Mouse (Mus musculus) heart, postnatal 0 days (tissue): ENCODE data around the gene Itgae. TPM values are rescaled to one million over a fixed set of nuclear protein-coding genes. Genes with fewer than 3 reads are reported as not detected.
A peak's percentile ranks its signal among the peaks of the same experiment; 100 is the strongest.

Experiments
- ATAC-seq: fragments of 200-750 bp; cut with Nextera tagmentation; 2 replicates; pipeline ENCODE4 v1.8.0; 2017; ENCODE audit warnings: low read depth, moderate number of reproducible peaks, moderate library complexity; ENCODE audit not compliant: insufficient read depth
- DNase-seq: peaks from one replicate; pipeline ENCODE4 v3.0.0-alpha.2; 2016; ENCODE audit warnings: low spot score
- H3K27ac ChIP-seq: fragments of 300-500 bp; sonication (generic); 2 replicates; pipeline ENCODE4 v1.5.1; 2014; ENCODE audit warnings: low read depth, mild to moderate bottlenecking
- H3K27me3 ChIP-seq: fragments of 300-500 bp; sonication (generic); 2 replicates; pipeline ENCODE4 v1.6.1; 2014; ENCODE audit warnings: low read length, mixed read lengths; ENCODE audit not compliant: control insufficient read depth, insufficient read depth
- H3K36me3 ChIP-seq: fragments of 300-500 bp; sonication (generic); replicated peaks from 2 replicates; pipeline ENCODE4 v1.6.1; 2014; ENCODE audit warnings: low read length, mixed read lengths; ENCODE audit not compliant: control insufficient read depth, insufficient read depth
- H3K4me1 ChIP-seq: fragments of 300-500 bp; sonication (generic); 2 replicates; pipeline ENCODE4 v1.6.1; 2014; ENCODE audit warnings: antibody characterized with exemption; ENCODE audit not compliant: control insufficient read depth, insufficient read depth
- H3K4me2 ChIP-seq: fragments of 300-500 bp; sonication (generic); 2 replicates; pipeline ENCODE4 v1.6.1; 2014; ENCODE audit warnings: low read depth, mild to moderate bottlenecking, low read length, moderate library complexity
- H3K4me3 ChIP-seq: fragments of 300-500 bp; sonication (generic); 2 replicates; pipeline ENCODE4 v1.5.1; 2014; ENCODE audit warnings: low read depth, low read length
- H3K9ac ChIP-seq: fragments of 300-500 bp; sonication (generic); replicated peaks from 2 replicates; pipeline ENCODE4 v1.6.1; 2014; ENCODE audit warnings: low read depth, low read length, mixed read lengths
- H3K9me3 ChIP-seq: fragments of 300-500 bp; sonication (generic); replicated peaks from 2 replicates; pipeline ENCODE4 v1.6.1; 2016; ENCODE audit warnings: low read length; ENCODE audit not compliant: control insufficient read depth
- CTCF ChIP-seq: IDR thresholded peaks from 2 replicates; pipeline ENCODE4 v1.5.1; 2016; ENCODE audit warnings: antibody characterized with exemption, control low read depth, low read depth
- EP300 ChIP-seq: IDR thresholded peaks from 2 replicates; pipeline ENCODE4 v1.6.1; 2016; ENCODE audit warnings: antibody characterized with exemption, low read depth
- WGBS: fragments of 180-500 bp; shearing (Covaris S2); extraction: QIAGEN DNeasy Blood & Tissue Kit; methylation state at CpG from one replicate; pipeline ENCODE4 v1.1.7; 2014; 5-methylcytosine and 5-hydroxymethylcytosine counted together
- polyA plus RNA-seq: library from polyadenylated mRNA; unstranded; fragments of >200 nt; fragmentation: Nextera tagmentation; extraction: Ambion mirVana; gene quantifications from 2 replicates; pipeline ENCODE4 v1.2.1, GENCODE M21; 2015
- total RNA-seq: library from RNA; depleted of rRNA; stranded (reverse); fragments of >200 nt; gene quantifications from 2 replicates; pipeline ENCODE4 v1.2.3, GENCODE M21; 2014; ENCODE audit warnings: low replicate concordance

The Itgae gene
- total and polyA plus RNA-seq, 2 experiments from 2014 or later = 0.12 TPM; not detected in 1

DNA sequence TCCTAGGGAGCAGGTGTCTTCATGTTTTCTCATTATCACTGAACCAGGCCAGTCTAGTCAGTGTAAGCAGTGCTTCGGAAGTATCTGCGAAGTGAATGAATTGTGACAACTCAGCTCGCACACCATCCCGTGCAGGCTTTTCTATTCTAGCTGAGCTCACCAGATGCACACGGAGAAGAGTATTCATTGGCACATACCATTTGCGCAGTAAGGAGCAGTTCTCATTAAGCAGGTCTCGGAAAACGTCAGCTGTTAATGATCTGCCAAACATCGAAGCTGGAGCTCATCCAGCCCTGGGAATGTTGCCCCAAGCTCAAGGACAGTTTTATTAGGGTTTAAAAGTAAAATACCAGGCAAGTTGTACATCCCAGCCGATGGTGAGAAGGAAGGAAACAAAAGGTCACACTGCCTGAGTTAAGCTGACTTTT is 5.6 kb upstream of the Itgae start:
- DNase-seq (no peak), ATAC-seq (peak; percentile 12; the same call in 1 of the 2 replicates)
- Histone ChIP-seq H3K4me2 (no peak overlapping the region), H3K27ac (peak overlapping the region; percentile 16; the same call in 1 of the 2 replicates), H3K9me3 (no peaks in the 10 kb centered on the region), H3K36me3 (peaks cover 35% of the 10 kb centered on the region), H3K27me3 (no peaks in the 10 kb centered on the region), H3K9ac (no peak overlapping the region), H3K4me1 (peaks cover 18% of the 10 kb centered on the region), H3K4me3 (no peak overlapping the region)
- no peak for TF ChIP-seq EP300
- TF ChIP-seq CTCF = no peak
- WGBS = 55% methylated on average over 10 of the region's 10 CpGs

DNA sequence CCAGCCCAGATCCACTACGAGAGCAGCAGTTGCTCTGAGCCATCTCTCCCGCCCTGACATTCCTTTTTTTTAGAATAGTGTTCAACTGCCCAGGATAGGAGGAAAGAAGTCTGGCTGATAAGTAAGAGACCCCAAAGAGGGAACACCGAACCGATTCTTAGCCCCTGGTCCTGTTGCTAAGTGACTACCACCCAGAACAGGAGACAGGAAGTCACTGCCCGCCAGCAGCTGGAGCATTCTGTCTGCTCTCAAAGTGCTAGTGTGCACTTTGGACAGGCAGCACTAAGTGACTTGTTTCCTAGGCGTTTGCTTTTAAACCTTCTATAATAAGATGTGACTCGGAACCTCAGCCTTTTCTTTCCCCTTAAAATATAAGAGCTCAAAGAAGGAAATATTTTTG is 5.0 kb upstream of the Itgae start:
- TF ChIP-seq EP300 (no peak), CTCF (no peak)
- Histone ChIP-seq H3K4me3 (no peak overlapping the region), H3K4me2 (no peak overlapping the region), H3K27me3 (no peaks in the 10 kb centered on the region), H3K36me3 (peaks cover 29% of the 10 kb centered on the region), H3K9me3 (no peaks in the 10 kb centered on the region), H3K27ac (peak overlapping the region; percentile 16; the same call in 1 of the 2 replicates), H3K4me1 (peaks cover 18% of the 10 kb centered on the region), H3K9ac (no peak overlapping the region)
- DNase-seq (no peak), ATAC-seq (no peak)
- whole genome bisulfite sequencing = 35% methylated on average over 7 of the region's 7 CpGs

DNA sequence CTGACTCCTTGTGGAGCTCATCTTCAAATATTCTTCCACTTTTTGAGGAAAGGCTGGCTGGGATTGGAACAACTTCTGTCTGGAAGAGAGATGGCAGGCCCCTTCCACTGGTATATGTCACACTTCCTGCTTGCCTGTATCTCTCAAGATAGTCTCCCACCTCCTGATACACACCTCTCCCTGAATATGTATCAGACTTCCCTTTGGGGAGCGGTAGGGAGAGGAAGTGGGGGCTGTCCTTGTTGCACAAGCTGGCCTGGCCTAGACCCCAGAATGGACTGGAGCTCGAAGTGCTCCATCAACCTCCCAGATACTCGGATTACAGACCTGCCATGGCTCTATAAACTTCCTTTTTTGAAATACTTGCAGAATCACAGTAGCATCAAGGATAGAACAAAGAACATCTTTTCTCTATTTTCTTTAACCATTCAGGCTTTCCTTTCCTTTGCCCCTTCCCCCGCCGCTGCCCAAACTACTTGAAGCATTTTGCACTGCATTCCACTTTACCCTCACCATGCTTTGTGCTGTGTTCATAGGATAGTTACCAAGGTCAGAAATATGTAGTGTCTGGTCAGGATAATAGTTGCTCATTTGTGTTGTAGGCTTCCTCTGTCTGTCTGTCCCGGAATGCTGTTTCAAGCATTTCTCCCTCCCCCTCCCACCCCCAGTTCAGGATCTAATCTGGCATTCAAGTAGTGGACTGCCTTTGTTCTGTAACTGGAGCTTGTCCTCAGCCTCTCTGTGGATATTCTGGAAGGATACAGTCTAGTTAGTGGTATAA is 2.5 kb upstream of the Itgae start:
- no peak for DNase-seq
- H3K4me1 ChIP-seq = peaks cover 18% of the 10 kb centered on the region
- no peak for ATAC-seq
- H3K9ac ChIP-seq = no peak overlapping the region; the same call in 1 of the 2 replicates
- 54% methylated on average over 6 of the region's 6 CpGs for WGBS
- no peak overlapping the region for H3K27ac ChIP-seq
- no peaks in the 10 kb centered on the region for H3K9me3 ChIP-seq
- H3K36me3 ChIP-seq = peaks cover 9% of the 10 kb centered on the region; the same call in 1 of the 2 replicates
- H3K27me3 ChIP-seq = no peaks in the 10 kb centered on the region
- TF ChIP-seq CTCF (no peak), EP300 (no peak)
- H3K4me2 ChIP-seq = no peak overlapping the region
- H3K4me3 ChIP-seq = no peak overlapping the region

DNA sequence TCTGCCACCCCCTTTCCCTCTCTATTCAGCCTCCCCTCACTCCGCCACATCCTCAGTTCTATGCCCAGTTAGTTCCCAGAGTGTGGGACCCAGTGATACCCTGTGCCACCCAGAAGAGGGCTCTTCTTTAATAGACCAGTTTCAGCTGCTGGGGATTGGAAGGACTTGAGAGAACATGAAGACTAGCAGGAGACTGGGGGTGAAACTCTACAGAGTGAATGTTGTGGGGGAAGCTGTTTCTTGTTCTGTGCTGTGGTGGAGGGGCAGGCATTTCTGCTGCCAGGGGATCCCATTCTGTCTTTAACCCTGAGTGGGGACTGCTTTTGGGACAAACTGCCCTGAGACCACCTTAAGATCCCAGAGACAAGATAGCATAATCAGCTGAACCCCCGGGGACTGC is 443 bp downstream of the Itgae start:
- TF ChIP-seq EP300 (no peak), CTCF (no peak)
- Histone ChIP-seq H3K9ac (no peak overlapping the region), H3K9me3 (no peaks in the 10 kb centered on the region), H3K4me3 (no peak overlapping the region), H3K4me2 (no peak overlapping the region), H3K36me3 (no peaks in the 10 kb centered on the region), H3K4me1 (peaks cover 13% of the 10 kb centered on the region), H3K27me3 (no peaks in the 10 kb centered on the region), H3K27ac (no peak overlapping the region)
- 82% methylated on average over 2 of the region's 2 CpGs for WGBS
- DNase-seq (no peak), ATAC-seq (no peak)

- no peak for DNase-seq
- 64% methylated on average over 4 of the region's 4 CpGs for WGBS
- ATAC-seq = no peak
- Histone ChIP-seq H3K4me2 (no peak overlapping the region), H3K9ac (no peak overlapping the region), H3K27ac (no peak overlapping the region), H3K9me3 (no peaks in the 10 kb centered on the region), H3K4me1 (peaks cover 13% of the 10 kb centered on the region), H3K36me3 (no peaks in the 10 kb centered on the region), H3K27me3 (no peaks in the 10 kb centered on the region), H3K4me3 (no peak overlapping the region)
- TF ChIP-seq CTCF = no peak
- TF ChIP-seq EP300 = no peak
Observed at GRCm38 (mm10) chr11:73092057-73092456, 1.7 kb downstream of the Itgae start.
